Comparison of ENCODE assay signal across 27 mouse cellular contexts in genomic region chr9:71173533-71173932, GRCm38 (mm10). TPM values are rescaled to one million over a fixed set of nuclear protein-coding genes. Genes with fewer than 3 reads are reported as not detected.
A peak's percentile ranks its signal among the peaks of the same experiment; 100 is the strongest.
DNase-seq lines count a peak whose midpoint lies in the region; ATAC-seq and TF ChIP-seq lines count a peak whose summit lies in the region.
"Had no signal": no experiment of that assay in that cellular context is flagged by ENCODE, and none has a peak within 500 bp of the region (broad histone marks: within the 10 kb centered on the region; RNA-seq: fewer than 3 reads in every experiment).

No protein-coding gene starts in this region.

- no peak overlapping the region for H3K4me2 ChIP-seq in kidney, postnatal 0 days (ENCODE audit: low read length)
- no peak overlapping the region for H3K4me2 ChIP-seq in CH12.LX (ENCODE audit: insufficient read depth, low read depth, poor library complexity, severe bottlenecking)
- no peak overlapping the region for H3K4me2 ChIP-seq in liver, embryonic 15.5 days
- H3K4me2 ChIP-seq: hindbrain, embryonic 12.5 days; kidney, embryonic 15.5 days; limb, embryonic 12.5 days; midbrain, embryonic 12.5 days; stomach, embryonic 15.5 days had no signal

- peak; percentile 54 for TF ChIP-seq RAD21 in CH12.LX (IDR thresholded peaks at IDR 0.05; ENCODE audit: low read depth, low read length)

- TF ChIP-seq CTCF in kidney, postnatal 0 days (IDR thresholded peaks at IDR 0.05; ENCODE audit: low read depth) = no peak; the same call in 1 of the 2 replicates
- TF ChIP-seq CTCF in CH12.LX (conservative IDR thresholded peaks at IDR 0.05 in 1 of 2, IDR thresholded peaks at IDR 0.05 in 1 of 2; ENCODE audit: low read depth in 2 of 2, low read length in 2 of 2) = peak in 1 of 2 experiments; percentile 66; a peak in 2 of 4 replicates

- WGBS in kidney, postnatal 0 days = 36% methylated on average over 9 of the region's 9 CpGs
- WGBS in liver, embryonic 15.5 days (ENCODE audit: insufficient replicate concordance) = 58% methylated on average over 9 of the region's 9 CpGs

- ATAC-seq in kidney, postnatal 0 days (replicated peaks; ENCODE audit: low FRiP score, low read depth) = no peak
- no peak for ATAC-seq in liver, embryonic 15.5 days (ENCODE audit: insufficient read depth)
- ATAC-seq in frontal cortex, adult (ENCODE audit: low TSS enrichment) = no peak
- ATAC-seq: forebrain, embryonic 16.5 days; Patski had no signal

- no peaks in the 10 kb centered on the region for H3K36me3 ChIP-seq in kidney, postnatal 0 days (ENCODE audit: insufficient read depth, low read length)
- no peaks in the 10 kb centered on the region for H3K36me3 ChIP-seq in CH12.LX (replicated peaks in 1 of 2; ENCODE audit: control insufficient read depth in 1 of 2, insufficient read depth in 1 of 2, low read length in 1 of 2)
- no peaks in the 10 kb centered on the region for H3K36me3 ChIP-seq in liver, embryonic 15.5 days (replicated peaks)
- H3K36me3 ChIP-seq: G1E; hindbrain, embryonic 12.5 days; kidney, embryonic 15.5 days; limb, embryonic 12.5 days; midbrain, embryonic 12.5 days; stomach, embryonic 15.5 days had no signal

- dilution Hi-C loops in CH12.LX (cut with MboI; ENCODE audit: extremely low pct_ligation_motif_present, extremely low pct_unique_long_range_greater_than_20kb, low sequenced_read_pairs) = no loop called here

- in situ Hi-C loops in CH12.LX (cut with MboI; ENCODE audit: low pct_ligation_motif_present, low pct_unique_long_range_greater_than_20kb, low sequenced_read_pairs) = no loop called here

- no peak overlapping the region for H3K27ac ChIP-seq in kidney, postnatal 0 days
- no peak overlapping the region for H3K27ac ChIP-seq in CH12.LX (ENCODE audit: insufficient read depth, low read depth)
- peak overlapping the region; percentile 6; the same call in 1 of the 2 replicates for H3K27ac ChIP-seq in liver, embryonic 15.5 days (replicated peaks)
- H3K27ac ChIP-seq: hindbrain, embryonic 12.5 days; kidney, embryonic 15.5 days; limb, embryonic 12.5 days; midbrain, embryonic 12.5 days; stomach, embryonic 15.5 days had no signal

- no peaks in the 10 kb centered on the region for H3K9me3 ChIP-seq in kidney, postnatal 0 days (replicated peaks; ENCODE audit: low read length)
- H3K9me3 ChIP-seq in CH12.LX (replicated peaks; ENCODE audit: low read length) = no peaks in the 10 kb centered on the region
- no peaks in the 10 kb centered on the region for H3K9me3 ChIP-seq in liver, embryonic 15.5 days (replicated peaks)
- H3K9me3 ChIP-seq: G1E; hindbrain, embryonic 12.5 days; kidney, embryonic 15.5 days; limb, embryonic 12.5 days; megakaryocyte, embryonic 14.5 days; midbrain, embryonic 12.5 days; stomach, embryonic 15.5 days had no signal

- TF ChIP-seq EP300 in CH12.LX (IDR thresholded peaks at IDR 0.05; ENCODE audit: low read length) = no peak

- no peaks in the 10 kb centered on the region for H3K79me2 ChIP-seq in CH12.LX (replicated peaks; ENCODE audit: control insufficient read depth, extremely low read depth, insufficient read depth, poor library complexity, severe bottlenecking)

- no peaks in the 10 kb centered on the region for H3K4me1 ChIP-seq in kidney, postnatal 0 days (replicated peaks; ENCODE audit: insufficient read depth, low read length)
- H3K4me1 ChIP-seq in CH12.LX (ENCODE audit: control insufficient read depth in 1 of 2, insufficient read depth in 2 of 2) = no peaks in the 10 kb centered on the region
- peaks cover 56% of the 10 kb centered on the region for H3K4me1 ChIP-seq in liver, embryonic 15.5 days (replicated peaks)
- H3K4me1 ChIP-seq: hindbrain, embryonic 12.5 days had no signal

- TF ChIP-seq POLR2A in CH12.LX (IDR thresholded peaks at IDR 0.05; ENCODE audit: low read depth, low read length) = no peak

- no peaks in the 10 kb centered on the region for H3K27me3 ChIP-seq in kidney, postnatal 0 days (ENCODE audit: insufficient read depth, low read length)
- H3K27me3 ChIP-seq in CH12.LX (replicated peaks) = no peaks in the 10 kb centered on the region
- no peaks in the 10 kb centered on the region for H3K27me3 ChIP-seq in liver, embryonic 15.5 days
- H3K27me3 ChIP-seq: hindbrain, embryonic 12.5 days; kidney, embryonic 15.5 days; limb, embryonic 12.5 days; megakaryocyte, embryonic 14.5 days; stomach, embryonic 15.5 days had no signal

- no peak overlapping the region for H3K4me3 ChIP-seq in kidney, postnatal 0 days (replicated peaks; ENCODE audit: low read depth, low read length)
- H3K4me3 ChIP-seq in CH12.LX (replicated peaks in 1 of 3; ENCODE audit: low read depth in 2 of 3, low read length in 2 of 3, poor library complexity in 1 of 3) = no peak overlapping the region
- no peak overlapping the region for H3K4me3 ChIP-seq in liver, embryonic 15.5 days (replicated peaks)
- H3K4me3 ChIP-seq: erythroblast, embryonic 14.5 days; hindbrain, embryonic 12.5 days; kidney, embryonic 15.5 days; limb, embryonic 12.5 days; megakaryocyte, embryonic 14.5 days; midbrain, embryonic 12.5 days; stomach, embryonic 15.5 days had no signal

- H3K9ac ChIP-seq in kidney, postnatal 0 days (ENCODE audit: low read depth, low read length) = no peak overlapping the region
- H3K9ac ChIP-seq in CH12.LX (ENCODE audit: insufficient read depth, low read depth) = no peak overlapping the region
- no peak overlapping the region for H3K9ac ChIP-seq in liver, embryonic 15.5 days
- H3K9ac ChIP-seq: hindbrain, embryonic 12.5 days; kidney, embryonic 15.5 days; limb, embryonic 12.5 days; midbrain, embryonic 12.5 days; stomach, embryonic 15.5 days had no signal

- DNase-seq in embryo, embryonic 11 days = peak; percentile 17
- DNase-seq in embryo, embryonic 9.5 days (ENCODE audit: extremely low spot score) = no peak
- peak; percentile 50 for DNase-seq in kidney, postnatal 0 days (ENCODE audit: low spot score)
- no peak for DNase-seq in kidney, postnatal 10 days
- DNase-seq in CH12.LX (ENCODE audit: extremely low read depth) = no peak
- no peak for DNase-seq in adrenal gland, adult 18-20 months (ENCODE audit: low spot score in 2 of 2)
- DNase-seq: adrenal gland, postnatal 14 days; cerebellum, adult 11-12 months; cerebellum, adult 9-11 months; heart, postnatal 14 days; kidney, adult 11 months; lung, postnatal 4 days; retina, postnatal 1 day; right cerebral cortex, postnatal 14 days; thymus, postnatal 14 days had no signal

TF ChIP-seq in CH12.LX, 34 proteins besides CTCF, POLR2A, EP300 and RAD21:
- TF ChIP-seq MEF2A (IDR thresholded peaks at IDR 0.05; ENCODE audit: borderline replicate concordance, low read depth, low read length) = no peak
- no peak for TF ChIP-seq JUN (IDR thresholded peaks at IDR 0.05; ENCODE audit: insufficient read depth, low read depth, low read length)
- peak; percentile 18; the same call in 1 of the 2 replicates for TF ChIP-seq SMC3 (IDR thresholded peaks at IDR 0.05; ENCODE audit: low read depth, low read length)
- no peak for TF ChIP-seq SIN3A (IDR thresholded peaks at IDR 0.05; ENCODE audit: low read length)
- no peak for TF ChIP-seq ZC3H11A (IDR thresholded peaks at IDR 0.05; ENCODE audit: low read depth, low read length)
- TF ChIP-seq MXI1 (IDR thresholded peaks at IDR 0.05; ENCODE audit: low read depth, low read length) = no peak

RNA-seq across cellular contexts. Expression of gene Aqp9, which starts 5.1 kb away (rescaled TPM):
- polyA plus RNA-seq in kidney, postnatal 0 days (2015; fragmentation: Nextera tagmentation; extraction: Ambion mirVana) = 0.04 and 0.29 TPM in 2 replicates
- 0.08 TPM in 1 of 2 replicates, not detected in the other for total RNA-seq in CH12.LX (2012; rRNA removed)
- total RNA-seq in CH12.LX (2014; rRNA removed) = not detected in 2 replicates
- polyA plus RNA-seq in CH12.LX (2012; ENCODE audit: insufficient read length, low read depth) = not detected in 2 replicates
- 7.7 and 8.2 TPM in 2 replicates for polyA plus RNA-seq in liver, embryonic 15.5 days (2015; fragmentation: Nextera tagmentation; extraction: Ambion mirVana)
- under 1 TPM; 0.16 to 0.33 TPM for total RNA-seq in adrenal gland, adult 18-20 months (2021)
- polyA plus RNA-seq: hindbrain, embryonic 12.5 days had no signal

RNA-seq across cellular contexts. Expression of gene Aldh1a2, which starts 42.1 kb away (rescaled TPM):
- polyA plus RNA-seq in kidney, postnatal 0 days (2015; fragmentation: Nextera tagmentation; extraction: Ambion mirVana) = 177 and 178 TPM in 2 replicates
- total RNA-seq in CH12.LX (2012; rRNA removed) (10.4 and 11.9 TPM in 2 replicates), CH12.LX (2014; rRNA removed) (0.38 and 0.77 TPM in 2 replicates)
- polyA plus RNA-seq in CH12.LX (2012; ENCODE audit: insufficient read length, low read depth) = 1.4 and 1.5 TPM in 2 replicates
- 0.92 and 1.0 TPM in 2 replicates for polyA plus RNA-seq in liver, embryonic 15.5 days (2015; fragmentation: Nextera tagmentation; extraction: Ambion mirVana)
- 10 to 100 TPM; 57.6 to 77.7 TPM for total RNA-seq in adrenal gland, adult 18-20 months (2021)
- total RNA-seq: G1E had no signal
- polyA plus RNA-seq: erythroblast, embryonic 14.5 days; G1E had no signal

Comparison
In these comparisons a context has a peak if more than half of its experiments do, and no peak if none do; other contexts are left out.
1. DNase-seq: peak in embryo, embryonic 11 days (single experiment) and kidney, postnatal 0 days (single experiment); none in embryo, embryonic 9.5 days (single experiment), kidney, postnatal 10 days (single experiment), CH12.LX (single experiment) and adrenal gland, adult 18-20 months (0 of 2).
2. RNA of gene Aldh1a2, which starts 42.1 kb away (polyA plus RNA-seq): 177 to 178 TPM in kidney, postnatal 0 days; 1.4 to 1.5 TPM in CH12.LX and 0.92 to 1.0 TPM in liver, embryonic 15.5 days; every median in the first group is over 10 times any median in the second.